Mouse (Mus musculus) ovary, adult 18-20 months (tissue): ENCODE results near the gene Olfr1211.

Source experiments
- DNase-seq: peaks from one replicate; pipeline ENCODE4 v3.0.0; 2022; ENCODE audit warnings: low spot score, mixed read lengths

Gene Olfr1211

GRCm38 (mm10) chr2:88938011-88938410, at the start of gene Olfr1211:
Gene Olfr1211, minus strand, starts transcription at chr2:88938111.
- DNase-seq = no peak

- no peak for DNase-seq
Observed at GRCm38 (mm10) chr2:88980181-88980580, 42.3 kb upstream of the Olfr1211 start, which contains the start of gene Gm13762. Gene Gm13762, minus strand, starts transcription at chr2:88980281.

GRCm38 (mm10) chr2:88953669-88954068, 15.8 kb upstream of the Olfr1211 start, which contains the start of gene Olfr1212:
Gene Olfr1212, plus strand, starts transcription at chr2:88953969.
- DNase-seq = no peak

- no peak for DNase-seq
Observed at GRCm38 (mm10) chr2:88915057-88915456, 22.9 kb downstream of the Olfr1211 start, which contains the start of gene Olfr1209. Gene Olfr1209, minus strand, starts transcription at chr2:88915157.

GRCm38 (mm10) chr2:88902211-88902610, 35.7 kb downstream of the Olfr1211 start, which contains the start of gene Olfr1208:
Gene Olfr1208, minus strand, starts transcription at chr2:88902311.
- DNase-seq = no peak
